Mouse (Mus musculus): ENCODE measurements around the gene Mcmbp. TPM values are rescaled to one million over a fixed set of nuclear protein-coding genes. Genes with fewer than 3 reads are reported as not detected.

Gene Mcmbp
- polyA plus RNA-seq, 1 experiment, result 6.3 TPM

DNA sequence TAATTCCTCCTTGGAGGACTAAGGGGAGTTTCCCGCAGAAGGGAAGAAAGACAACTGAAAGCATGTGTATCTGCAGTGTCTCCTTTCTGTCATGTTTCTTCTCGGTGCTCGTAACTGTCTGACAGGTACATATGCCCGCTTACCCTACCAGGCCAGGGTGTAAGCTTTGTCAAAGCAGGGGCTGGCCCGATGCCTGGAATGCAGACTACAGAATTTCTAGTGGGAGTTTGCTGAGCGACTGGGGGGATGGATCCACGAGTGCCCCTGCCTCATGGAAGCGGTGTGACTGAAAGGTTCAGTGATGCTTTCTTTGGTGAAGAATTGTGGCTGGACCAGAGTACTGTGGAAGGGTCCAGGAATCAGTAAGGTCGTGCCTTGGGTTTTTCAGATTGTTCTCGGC lies 5.9 kb upstream of the Mcmbp start:
- peaks cover 78% of the 10 kb centered on the region for H3K4me1 ChIP-seq
- TF ChIP-seq FLI1 (IDR thresholded peaks at IDR 0.05; ENCODE audit: low read length), result no peak
- TF ChIP-seq GATA1 (IDR thresholded peaks at IDR 0.05; ENCODE audit: borderline replicate concordance, low read length), result no peak
- peak overlapping the region; percentile 96 for H3K4me3 ChIP-seq (replicated peaks)

DNA sequence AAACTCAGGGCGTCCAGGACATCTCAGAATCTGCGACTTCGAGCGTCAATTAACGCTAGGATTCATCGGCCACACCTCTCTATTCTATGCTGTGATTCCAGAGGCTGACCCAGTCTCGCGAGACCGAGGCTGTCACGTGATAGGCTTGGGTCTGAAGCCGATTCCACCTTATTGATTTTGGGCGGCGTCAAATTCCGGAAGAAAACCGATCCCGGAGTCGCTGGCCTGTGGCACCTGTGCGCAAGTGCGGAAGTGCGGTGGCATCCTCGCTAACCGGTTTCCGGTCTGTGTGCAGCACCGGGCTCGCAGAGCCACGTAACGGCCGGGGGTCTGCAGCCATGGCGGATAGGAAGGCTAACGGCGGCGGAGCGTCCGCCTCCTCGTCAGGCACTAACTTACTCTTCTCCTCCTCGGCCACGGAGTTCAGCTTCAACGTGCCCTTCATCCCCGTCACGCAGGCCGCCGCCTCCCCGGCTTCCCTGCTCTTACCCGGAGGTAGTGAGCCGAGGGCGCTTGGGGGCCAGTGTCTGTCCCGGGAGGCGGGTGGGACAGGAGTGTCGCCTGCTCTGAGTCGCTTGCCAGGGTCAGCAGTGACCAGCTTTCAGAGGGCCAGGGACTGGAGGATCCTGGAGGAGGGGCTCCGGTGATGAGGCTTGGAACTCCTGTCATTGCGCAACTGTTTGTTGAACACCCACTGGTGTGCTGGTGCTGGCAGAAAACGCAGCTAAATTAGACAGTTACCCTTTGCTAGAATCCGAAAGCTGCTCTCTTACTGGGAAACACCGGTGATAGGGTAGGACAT lies 4.6 kb upstream of the Mcmbp start, which contains the start of gene Sec23ip:
Gene Sec23ip (plus strand): TSS at position 260 of the 802 bp plus-strand sequence.
- H3K4me1 ChIP-seq, result peaks cover 71% of the 10 kb centered on the region
- peaks cover 19% of the 10 kb centered on the region for H3K36me3 ChIP-seq (replicated peaks; ENCODE audit: low read length)
- H3K9me3 ChIP-seq, result no peaks in the 10 kb centered on the region
- TF ChIP-seq FLI1 (IDR thresholded peaks at IDR 0.05; ENCODE audit: low read length), result peak; percentile 58; the same call in 1 of the 2 replicates
- TF ChIP-seq GATA1 (IDR thresholded peaks at IDR 0.05; ENCODE audit: borderline replicate concordance, low read length), result no peak
- H3K4me3 ChIP-seq (replicated peaks), result peak within 1 kb of the TSS; percentile 96
- no peaks in the 10 kb centered on the region for H3K27me3 ChIP-seq (replicated peaks)

More for the DNA sequence above, 5.9 kb upstream of the Mcmbp start:
- no peaks in the 10 kb centered on the region for H3K9me3 ChIP-seq
- peaks cover 32% of the 10 kb centered on the region for H3K36me3 ChIP-seq (replicated peaks; ENCODE audit: low read length)
- H3K27me3 ChIP-seq (replicated peaks), result no peaks in the 10 kb centered on the region

DNA sequence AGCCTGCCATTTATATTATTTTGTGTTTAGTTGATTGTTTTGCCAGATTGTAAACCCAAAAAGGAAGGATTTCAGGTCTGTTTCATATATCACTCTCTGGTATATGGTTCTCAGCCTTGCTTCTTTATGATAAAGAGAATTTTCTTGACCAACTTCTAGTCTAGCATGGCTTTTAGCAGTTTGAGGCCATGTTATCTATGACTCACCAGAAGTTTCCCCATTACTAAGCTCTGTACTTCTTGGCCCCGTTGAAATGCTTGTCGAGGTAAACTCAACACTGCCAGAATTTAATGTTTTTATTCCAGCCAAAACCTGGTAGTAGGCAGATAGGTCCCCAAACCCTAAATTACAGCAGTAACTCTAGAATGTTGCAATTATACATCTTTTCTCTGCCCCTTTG lies 3.6 kb upstream of the Mcmbp start:
- TF ChIP-seq GATA1 (IDR thresholded peaks at IDR 0.05; ENCODE audit: borderline replicate concordance, low read length) (no peak), FLI1 (IDR thresholded peaks at IDR 0.05; ENCODE audit: low read length) (no peak)
- Histone ChIP-seq H3K36me3 (replicated peaks; ENCODE audit: low read length) (peaks cover 18% of the 10 kb centered on the region), H3K4me1 (peaks cover 65% of the 10 kb centered on the region), H3K4me3 (replicated peaks) (peak overlapping the region; percentile 96), H3K9me3 (no peaks in the 10 kb centered on the region), H3K27me3 (replicated peaks) (no peaks in the 10 kb centered on the region)

DNA sequence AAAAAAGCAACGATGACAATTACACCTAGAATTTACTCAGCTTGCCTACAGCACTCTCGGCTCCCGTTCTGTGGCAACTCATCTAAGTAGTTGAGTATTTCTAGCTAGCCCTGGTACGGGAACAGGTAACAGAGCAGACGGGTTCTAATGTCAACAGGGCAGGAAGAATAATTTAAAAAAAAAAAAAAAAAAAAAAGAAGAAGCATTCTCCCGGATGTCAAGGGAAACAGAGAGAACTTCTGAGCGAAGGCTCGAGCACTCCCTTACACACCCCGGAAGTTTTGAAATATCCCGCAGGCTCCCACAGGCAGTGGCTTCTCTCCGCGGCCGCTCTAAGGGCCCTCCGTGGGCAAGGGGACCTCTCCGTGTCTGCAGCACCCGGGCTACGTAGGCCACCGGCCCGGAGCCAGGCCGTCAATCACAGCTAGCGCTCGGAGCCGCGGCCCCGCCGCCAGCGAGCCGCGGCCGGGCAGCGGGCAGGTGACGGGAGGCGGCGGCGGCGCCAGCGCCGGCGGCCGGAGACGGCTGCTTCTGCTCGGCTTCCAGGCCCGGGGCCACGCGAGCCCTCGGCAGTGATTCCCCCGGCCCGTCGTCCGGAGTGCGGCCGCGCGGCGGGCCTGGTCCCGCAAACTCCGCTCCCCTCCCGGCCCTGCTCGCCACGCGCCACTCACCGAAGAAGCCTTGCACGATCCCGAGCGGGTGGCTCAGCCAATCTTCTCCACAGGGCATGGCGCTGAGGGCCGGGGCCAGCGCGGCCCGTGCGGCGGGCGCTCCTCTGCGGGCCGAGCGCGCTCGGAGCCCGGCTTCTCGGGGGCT lies 625 bp downstream of the Mcmbp start:
- H3K4me1 ChIP-seq, result peaks cover 60% of the 10 kb centered on the region
- peak overlapping the region; percentile 97 for H3K4me3 ChIP-seq (replicated peaks)
- peaks cover 12% of the 10 kb centered on the region for H3K36me3 ChIP-seq (replicated peaks; ENCODE audit: low read length)
- no peaks in the 10 kb centered on the region for H3K9me3 ChIP-seq
- TF ChIP-seq GATA1 (IDR thresholded peaks at IDR 0.05; ENCODE audit: borderline replicate concordance, low read length) (no peak), FLI1 (IDR thresholded peaks at IDR 0.05; ENCODE audit: low read length) (no peak)
- no peaks in the 10 kb centered on the region for H3K27me3 ChIP-seq (replicated peaks)

DNA sequence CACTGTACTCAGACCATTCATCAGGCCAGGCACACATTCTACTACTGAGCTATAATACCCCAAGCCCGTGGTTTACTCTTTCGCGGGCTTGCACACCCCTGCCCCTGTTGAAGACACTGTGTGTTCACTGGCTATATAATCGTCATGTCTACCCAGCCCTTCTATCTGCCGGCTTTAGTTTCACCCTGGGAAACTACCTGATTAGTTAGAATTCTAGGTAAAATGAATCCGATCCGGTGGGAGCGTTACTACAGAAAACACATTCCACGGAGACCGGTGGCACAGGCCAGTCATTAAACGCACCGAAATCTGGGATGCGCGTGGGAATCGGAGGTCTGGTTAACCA lies 1.2 kb downstream of the Mcmbp start:
- TF ChIP-seq GATA1 (IDR thresholded peaks at IDR 0.05; ENCODE audit: borderline replicate concordance, low read length) (no peak), FLI1 (IDR thresholded peaks at IDR 0.05; ENCODE audit: low read length) (no peak)
- Histone ChIP-seq H3K4me3 (replicated peaks) (peak overlapping the region; percentile 97), H3K36me3 (replicated peaks; ENCODE audit: low read length) (peaks cover 17% of the 10 kb centered on the region), H3K4me1 (peaks cover 55% of the 10 kb centered on the region), H3K9me3 (no peaks in the 10 kb centered on the region), H3K27me3 (replicated peaks) (no peaks in the 10 kb centered on the region)

DNA sequence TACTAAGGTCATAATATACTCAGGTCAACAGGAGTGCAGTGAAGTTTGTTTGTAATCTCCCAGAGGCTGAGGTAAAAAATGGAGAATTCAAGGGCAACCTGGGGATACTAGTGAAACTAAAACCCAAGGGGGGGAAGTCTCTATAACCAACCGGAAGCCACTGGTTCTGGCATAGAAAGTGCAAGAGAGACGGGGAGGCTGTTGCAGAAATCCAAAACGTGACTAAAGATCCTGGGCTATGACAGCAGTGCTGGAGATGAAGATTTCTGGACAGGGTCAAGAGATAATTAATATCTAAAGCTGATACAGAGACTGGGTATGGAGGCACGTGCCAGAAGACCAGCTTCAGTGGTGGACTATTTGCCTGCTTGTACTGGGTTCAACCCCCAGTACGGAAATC lies 2.3 kb downstream of the Mcmbp start:
- peak overlapping the region; percentile 30 for H3K4me3 ChIP-seq (replicated peaks)
- peaks cover 17% of the 10 kb centered on the region for H3K36me3 ChIP-seq (replicated peaks; ENCODE audit: low read length)
- TF ChIP-seq GATA1 (IDR thresholded peaks at IDR 0.05; ENCODE audit: borderline replicate concordance, low read length), result no peak
- H3K9me3 ChIP-seq, result no peaks in the 10 kb centered on the region
- H3K27me3 ChIP-seq (replicated peaks), result no peaks in the 10 kb centered on the region
- H3K4me1 ChIP-seq, result peaks cover 52% of the 10 kb centered on the region

DNA sequence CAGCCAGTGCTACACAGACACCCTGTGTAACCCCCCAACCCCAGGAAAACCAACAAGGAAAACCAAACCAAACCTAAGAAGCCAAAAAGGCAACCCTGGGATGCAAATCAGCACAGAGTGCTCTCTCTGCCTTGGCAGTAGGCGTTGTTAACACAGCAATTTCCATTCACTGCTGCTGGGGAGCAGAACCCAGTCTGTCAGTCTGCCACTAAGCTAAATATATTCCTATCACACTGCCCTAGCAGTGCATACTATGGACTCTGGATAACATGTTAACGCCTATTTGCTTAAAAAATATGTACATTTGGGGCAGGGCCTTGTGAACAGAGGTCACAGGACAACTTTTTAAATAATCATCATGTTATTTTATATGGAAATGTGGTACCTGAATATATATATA lies 8.7 kb downstream of the Mcmbp start:
- H3K27me3 ChIP-seq (replicated peaks), result no peaks in the 10 kb centered on the region
- peaks cover 19% of the 10 kb centered on the region for H3K36me3 ChIP-seq (replicated peaks; ENCODE audit: low read length)
- peak overlapping the region; percentile 67 for H3K4me3 ChIP-seq (replicated peaks)
- H3K9me3 ChIP-seq, result no peaks in the 10 kb centered on the region
- peaks cover 70% of the 10 kb centered on the region for H3K4me1 ChIP-seq
- TF ChIP-seq GATA1 (IDR thresholded peaks at IDR 0.05; ENCODE audit: borderline replicate concordance, low read length) (no peak), FLI1 (IDR thresholded peaks at IDR 0.05; ENCODE audit: low read length) (no peak)

DNA sequence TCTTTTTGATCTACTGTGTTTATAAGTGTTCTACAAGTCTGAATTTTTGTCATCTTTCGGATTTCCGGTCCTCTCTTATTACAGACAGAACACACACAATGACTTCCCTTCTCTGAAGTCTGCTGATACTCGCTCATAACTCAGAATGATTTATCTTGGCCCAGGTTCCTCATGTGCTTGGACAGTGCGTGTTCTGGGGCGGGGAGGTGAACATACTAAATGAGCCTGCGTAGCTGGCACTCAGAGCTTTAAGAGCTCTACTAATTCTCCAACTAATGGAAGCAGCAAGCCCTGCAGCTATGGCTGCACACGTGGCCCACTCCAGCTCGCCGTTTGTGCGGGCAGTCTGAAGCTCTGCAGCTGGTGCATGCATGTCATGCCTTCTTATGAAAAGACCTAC lies 11.6 kb downstream of the Mcmbp start:
- Histone ChIP-seq H3K4me3 (replicated peaks) (peak overlapping the region; percentile 20), H3K36me3 (replicated peaks; ENCODE audit: low read length) (peaks cover 17% of the 10 kb centered on the region), H3K9me3 (no peaks in the 10 kb centered on the region), H3K4me1 (peaks cover 82% of the 10 kb centered on the region), H3K27me3 (replicated peaks) (no peaks in the 10 kb centered on the region)
- TF ChIP-seq FLI1 (IDR thresholded peaks at IDR 0.05; ENCODE audit: low read length), result no peak
- TF ChIP-seq GATA1 (IDR thresholded peaks at IDR 0.05; ENCODE audit: borderline replicate concordance, low read length), result no peak

DNA sequence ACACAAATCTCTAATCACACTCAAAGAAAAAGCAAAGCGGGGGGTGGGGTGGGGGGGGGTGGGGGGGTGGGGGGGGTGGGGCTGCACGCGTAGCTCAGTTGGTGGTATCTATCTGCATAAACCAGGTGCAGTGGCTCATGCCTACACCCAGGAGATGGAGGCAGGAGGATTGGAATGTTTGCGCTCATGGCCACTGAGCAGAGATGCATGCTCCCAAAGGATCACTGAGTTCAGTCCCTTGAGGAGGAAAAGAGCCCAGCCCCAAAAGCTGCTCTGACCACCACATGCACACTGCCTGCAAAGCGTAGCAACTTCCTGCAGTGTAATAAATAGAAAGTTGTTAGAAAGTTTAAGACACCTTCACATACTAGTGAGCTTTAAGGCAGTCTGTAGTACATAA lies 12.6 kb downstream of the Mcmbp start:
- no peak overlapping the region for H3K4me3 ChIP-seq (replicated peaks)
- H3K9me3 ChIP-seq, result no peaks in the 10 kb centered on the region
- TF ChIP-seq GATA1 (IDR thresholded peaks at IDR 0.05; ENCODE audit: borderline replicate concordance, low read length) (no peak), FLI1 (IDR thresholded peaks at IDR 0.05; ENCODE audit: low read length) (no peak)
- peaks cover 26% of the 10 kb centered on the region for H3K36me3 ChIP-seq (replicated peaks; ENCODE audit: low read length)
- H3K4me1 ChIP-seq, result peaks cover 74% of the 10 kb centered on the region
- no peaks in the 10 kb centered on the region for H3K27me3 ChIP-seq (replicated peaks)

DNA sequence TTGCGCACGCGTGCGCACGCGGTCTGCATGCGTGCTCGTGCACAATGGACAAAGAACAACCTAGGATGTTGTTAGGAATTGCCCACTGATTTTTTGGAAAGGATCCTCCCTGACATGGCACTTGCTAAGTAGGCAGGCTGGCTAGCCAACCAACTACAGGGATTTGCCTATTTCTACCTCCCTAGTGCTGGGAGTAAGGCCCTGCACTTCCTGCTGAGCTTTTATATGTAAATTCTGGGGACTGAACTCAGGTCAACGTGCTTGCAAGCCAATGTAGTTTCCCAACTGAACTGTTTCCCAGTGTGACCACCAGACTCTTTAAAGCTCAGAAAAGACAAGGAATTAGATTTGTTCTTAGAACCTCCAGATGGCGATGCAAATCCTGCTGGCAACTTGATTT lies 13.3 kb downstream of the Mcmbp start:
- Histone ChIP-seq H3K27me3 (replicated peaks) (no peaks in the 10 kb centered on the region), H3K9me3 (no peaks in the 10 kb centered on the region), H3K4me3 (replicated peaks) (no peak overlapping the region), H3K36me3 (replicated peaks; ENCODE audit: low read length) (peaks cover 33% of the 10 kb centered on the region), H3K4me1 (peaks cover 67% of the 10 kb centered on the region)
- TF ChIP-seq FLI1 (IDR thresholded peaks at IDR 0.05; ENCODE audit: low read length), result no peak
- no peak for TF ChIP-seq GATA1 (IDR thresholded peaks at IDR 0.05; ENCODE audit: borderline replicate concordance, low read length)
